Mouse (Mus musculus) heart, embryonic 14.5 days (tissue): ENCODE measurements at regions not wholly inside any gene's neighbourhood (a gene's known extent, or its start where the extent isn't known, plus 50 kb on each side); places are given as distances from the start of the nearest gene placed in this dataset.
"Not testable (repeated sequence)": the region's sequence is repeated elsewhere in the genome, so short reads cannot be mapped to it uniquely, and the experiment has no call there.

Experiments used
- ATAC-seq: fragments of 200-750 bp; cut with Nextera tagmentation; 2 replicates; pipeline ENCODE4 v1.8.0; 2017; ENCODE audit warnings: low read depth, moderate TSS enrichment; ENCODE audit not compliant: insufficient number of reproducible peaks, insufficient read depth, low FRiP score
- H3K27ac ChIP-seq, 2 experiments: fragments of 200-500 bp in 1 of 2; fragments of 300-500 bp in 1 of 2; sonication (generic) in 1 of 2; replicated peaks in 1 of 2; 2 replicates each; pipeline ENCODE4 v1.5.1; 2012 to 2014; ENCODE audit warnings: low read depth in 2 of 2, low read length in 2 of 2, control low read depth in 1 of 2, mild to moderate bottlenecking in 1 of 2, mixed read lengths in 1 of 2; ENCODE audit not compliant: control insufficient read depth in 1 of 2, insufficient read depth in 1 of 2
- H3K27me3 ChIP-seq: fragments of 300-500 bp; sonication (generic); 2 replicates; pipeline ENCODE4 v1.6.1; 2014; ENCODE audit warnings: mild to moderate bottlenecking, low read length, control low read depth; ENCODE audit not compliant: control insufficient read depth, insufficient read depth
- H3K36me3 ChIP-seq: fragments of 300-500 bp; sonication (generic); 2 replicates; pipeline ENCODE4 v1.6.1; 2014; ENCODE audit warnings: mild to moderate bottlenecking, control low read depth, low read length, mixed read lengths; ENCODE audit not compliant: control insufficient read depth, insufficient read depth
- H3K4me1 ChIP-seq, 2 experiments: fragments of 200-500 bp in 1 of 2; fragments of 300-500 bp in 1 of 2; sonication (generic) in 1 of 2; 2 replicates each; pipeline ENCODE4 v1.6.1; 2012 to 2014; ENCODE audit warnings: low read length in 2 of 2, control low read depth in 1 of 2, mixed read lengths in 1 of 2; ENCODE audit not compliant: control insufficient read depth in 2 of 2, insufficient read depth in 2 of 2
- H3K4me2 ChIP-seq: fragments of 300-500 bp; sonication (generic); 2 replicates; pipeline ENCODE4 v1.6.1; 2014; ENCODE audit warnings: mild to moderate bottlenecking, low read length
- H3K4me3 ChIP-seq, 2 experiments: fragments of 200-500 bp in 1 of 2; fragments of 300-500 bp in 1 of 2; sonication (generic) in 1 of 2; 2 replicates each; pipeline ENCODE4 v1.5.1; 2012 to 2014; ENCODE audit warnings: low read length in 2 of 2, mild to moderate bottlenecking in 2 of 2, control low read depth in 1 of 2, low read depth in 1 of 2, moderate library complexity in 1 of 2; ENCODE audit not compliant: control insufficient read depth in 1 of 2, insufficient read depth in 1 of 2
- H3K9ac ChIP-seq: fragments of 300-500 bp; sonication (generic); 2 replicates; pipeline ENCODE4 v1.6.1; 2014; ENCODE audit warnings: mild to moderate bottlenecking, low read length
- H3K9me3 ChIP-seq: fragments of 300-500 bp; sonication (generic); 2 replicates; pipeline ENCODE4 v1.6.1; 2016; ENCODE audit warnings: low read length, control low read depth; ENCODE audit not compliant: control insufficient read depth
- WGBS: fragments of 180-500 bp; shearing (Covaris S2); extraction: QIAGEN DNeasy Blood & Tissue Kit; methylation state at CpG from one replicate; pipeline ENCODE4 v1.1.7; 2014; 5-methylcytosine and 5-hydroxymethylcytosine counted together

- Histone ChIP-seq H3K9ac (no peak overlapping the region), H3K4me2 (no peak overlapping the region), H3K4me3 (no peak overlapping the region), H3K4me1 (peaks cover 0 to 3% of the 10 kb centered on the region in 2 experiments; a peak in 1 of 4 replicates), H3K36me3 (no peaks in the 10 kb centered on the region), H3K9me3 (no peaks in the 10 kb centered on the region), H3K27me3 (no peaks in the 10 kb centered on the region), H3K27ac (no peak overlapping the region)
- 83% methylated on average over 14 of the region's 14 CpGs for WGBS
- no peak for ATAC-seq
Measured at GRCm38 (mm10) chr10:118613056-118613695, 172.3 kb downstream of the Ifng start.

GRCm38 (mm10) chr10:118614251-118614865 lies 173.5 kb downstream of the Ifng start:
- Histone ChIP-seq H3K4me1 (peaks cover 0 to 3% of the 10 kb centered on the region in 2 experiments; a peak in 1 of 4 replicates), H3K36me3 (no peaks in the 10 kb centered on the region), H3K9me3 (no peaks in the 10 kb centered on the region), H3K27ac (no peak overlapping the region), H3K4me3 (no peak overlapping the region), H3K9ac (no peak overlapping the region), H3K4me2 (no peak overlapping the region), H3K27me3 (no peaks in the 10 kb centered on the region)
- WGBS, result 85% methylated on average over 6 of the region's 6 CpGs
- no peak for ATAC-seq

GRCm38 (mm10) chr10:118615131-118616020 lies 174.5 kb downstream of the Ifng start:
- H3K9me3 ChIP-seq, result no peaks in the 10 kb centered on the region

GRCm38 (mm10) chr10:118616031-118616615 lies 175.3 kb downstream of the Ifng start:
- Histone ChIP-seq H3K27ac (no peak overlapping the region), H3K27me3 (no peaks in the 10 kb centered on the region), H3K4me1 (peaks cover 0 to 3% of the 10 kb centered on the region in 2 experiments; a peak in 1 of 4 replicates), H3K9ac (no peak overlapping the region), H3K4me2 (no peak overlapping the region), H3K36me3 (no peaks in the 10 kb centered on the region), H3K9me3 (no peaks in the 10 kb centered on the region), H3K4me3 (no peak overlapping the region)
- WGBS, result 87% methylated on average over 5 of the region's 5 CpGs
- ATAC-seq, result no peak

More at GRCm38 (mm10) chr10:118615131-118616020, 174.5 kb downstream of the Ifng start:
- no peak for ATAC-seq
- no peaks in the 10 kb centered on the region for H3K27me3 ChIP-seq
- no peaks in the 10 kb centered on the region for H3K36me3 ChIP-seq
- H3K9ac ChIP-seq, result no peak overlapping the region
- H3K4me2 ChIP-seq, result no peak overlapping the region
- H3K4me3 ChIP-seq, result no peak overlapping the region
- peaks cover 0 to 3% of the 10 kb centered on the region in 2 experiments; a peak in 1 of 4 replicates for H3K4me1 ChIP-seq
- no peak overlapping the region for H3K27ac ChIP-seq
- 85% methylated on average over 10 of the region's 10 CpGs for WGBS

- H3K4me1 ChIP-seq, result peaks cover 0 to 3% of the 10 kb centered on the region in 2 experiments; a peak in 1 of 4 replicates
- H3K9ac ChIP-seq, result no peak overlapping the region
- 33% methylated on average over 6 of the region's 6 CpGs for WGBS
- ATAC-seq, result 0 out of 2 replicates have a peak, but pooled peaks have one; percentile 39
- H3K36me3 ChIP-seq, result no peaks in the 10 kb centered on the region
- H3K9me3 ChIP-seq, result no peaks in the 10 kb centered on the region
- H3K27me3 ChIP-seq, result no peaks in the 10 kb centered on the region
- no peak overlapping the region for H3K4me3 ChIP-seq
- no peak overlapping the region; a peak in 1 of 4 replicates for H3K27ac ChIP-seq
- H3K4me2 ChIP-seq, result peak overlapping the region; percentile 12
Measured at GRCm38 (mm10) chr10:118617291-118618044, 176.6 kb downstream of the Ifng start.

GRCm38 (mm10) chr10:118618251-118618650 lies 177.4 kb downstream of the Ifng start:
- ATAC-seq, H3K9ac ChIP-seq, H3K9me3 ChIP-seq, H3K4me3 ChIP-seq, H3K4me2 ChIP-seq, H3K27ac ChIP-seq, H3K36me3 ChIP-seq, H3K27me3 ChIP-seq, H3K4me1 ChIP-seq: not testable (repeated sequence)
- 96% methylated on average over 4 of the region's 4 CpGs for WGBS
